Comparison of ENCODE assay signal across 13 mouse cellular contexts in the genomic region with DNA sequence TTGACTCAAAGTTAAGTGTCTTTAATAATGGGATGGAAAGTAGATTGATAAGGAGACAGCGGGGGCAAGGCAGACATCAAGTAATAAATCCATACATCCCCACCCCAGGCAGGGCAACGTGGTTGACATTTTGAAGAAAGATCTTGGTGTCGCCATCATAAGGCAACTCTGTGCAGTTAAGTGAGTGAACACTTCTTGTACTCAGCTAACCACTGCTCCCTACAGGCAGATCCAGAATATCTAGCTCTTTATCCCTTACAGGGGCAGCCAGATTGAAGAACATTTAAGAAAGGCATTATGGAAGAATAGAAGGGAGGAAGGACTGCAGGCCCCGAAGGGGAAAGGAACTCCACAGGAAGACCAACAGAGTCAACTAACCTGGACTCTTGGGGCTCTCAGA. TPM values are rescaled to one million over a fixed set of nuclear protein-coding genes. Genes with fewer than 3 reads are reported as not detected.
DNase-seq lines count a peak whose midpoint lies in the region; ATAC-seq and TF ChIP-seq lines count a peak whose summit lies in the region.
"Had no signal": no experiment of that assay in that cellular context is flagged by ENCODE, and none has a peak within 500 bp of the region (broad histone marks: within the 10 kb centered on the region; RNA-seq: fewer than 3 reads in every experiment).

No protein-coding gene starts in this region.

- no peaks in the 10 kb centered on the region for H3K27me3 ChIP-seq in intestine, postnatal 0 days (replicated peaks; ENCODE audit: control insufficient read depth, insufficient read depth, low read length)
- no peaks in the 10 kb centered on the region for H3K27me3 ChIP-seq in intestine, embryonic 15.5 days (replicated peaks)
- no peaks in the 10 kb centered on the region for H3K27me3 ChIP-seq in Patski
- no peaks in the 10 kb centered on the region for H3K27me3 ChIP-seq in heart, postnatal 0 days (ENCODE audit: control insufficient read depth, insufficient read depth, low read length)
- H3K27me3 ChIP-seq in lung, postnatal 0 days (replicated peaks; ENCODE audit: insufficient read depth, low read length), result no peaks in the 10 kb centered on the region
- no peaks in the 10 kb centered on the region for H3K27me3 ChIP-seq in forebrain, embryonic 16.5 days (replicated peaks; ENCODE audit: control insufficient read depth, insufficient read depth, low read length)
- no peaks in the 10 kb centered on the region for H3K27me3 ChIP-seq in midbrain, embryonic 15.5 days (replicated peaks)
- H3K27me3 ChIP-seq: hindbrain, embryonic 12.5 days; lung, embryonic 15.5 days had no signal

- no peak overlapping the region for H3K4me3 ChIP-seq in intestine, postnatal 0 days (ENCODE audit: low read depth, low read length)
- H3K4me3 ChIP-seq in intestine, embryonic 15.5 days (replicated peaks), result no peak overlapping the region
- no peak overlapping the region for H3K4me3 ChIP-seq in heart, postnatal 0 days (ENCODE audit: low read depth, low read length)
- H3K4me3 ChIP-seq in lung, postnatal 0 days (ENCODE audit: low read depth, low read length), result no peak overlapping the region
- no peak overlapping the region for H3K4me3 ChIP-seq in forebrain, embryonic 16.5 days (replicated peaks; ENCODE audit: low read length)
- no peak overlapping the region for H3K4me3 ChIP-seq in midbrain, embryonic 15.5 days
- H3K4me3 ChIP-seq: hindbrain, embryonic 12.5 days; lung, embryonic 15.5 days had no signal

- peak; percentile 71 for TF ChIP-seq CTCF in intestine, postnatal 0 days (IDR thresholded peaks at IDR 0.05; ENCODE audit: low read depth)
- TF ChIP-seq CTCF in Patski (IDR thresholded peaks at IDR 0.05), result peak; percentile 73
- TF ChIP-seq CTCF in heart, postnatal 0 days (IDR thresholded peaks at IDR 0.05; ENCODE audit: low read depth), result peak; percentile 58
- TF ChIP-seq CTCF in lung, postnatal 0 days (IDR thresholded peaks at IDR 0.05), result peak; percentile 68

- in situ Hi-C loops in Patski (cut with MboI; ENCODE audit: low pct_unique_long_range_greater_than_20kb), result loop anchor here (25.0 kb wide), 2 partner anchors 842 to 1417 kb away; no protein-coding TSS in a partner anchor

- no peak for ATAC-seq in intestine, postnatal 0 days
- ATAC-seq in intestine, embryonic 15.5 days, result no peak
- peak; percentile 42 for ATAC-seq in Patski
- 0 out of 2 replicates have a peak, but pooled peaks have one; percentile 37 for ATAC-seq in heart, postnatal 0 days (ENCODE audit: insufficient read depth, low read depth)
- peak; percentile 38; the same call in 1 of the 2 replicates for ATAC-seq in lung, postnatal 0 days
- ATAC-seq in forebrain, embryonic 16.5 days, result no peak
- no peak for ATAC-seq in midbrain, embryonic 15.5 days (replicated peaks)

- POLR2A ChIA-PET in Patski (lab: Charles Lee), result no interaction called here

- no peak for TF ChIP-seq EP300 in heart, postnatal 0 days (IDR thresholded peaks at IDR 0.05; ENCODE audit: low read depth)
- TF ChIP-seq EP300 in lung, postnatal 0 days (IDR thresholded peaks at IDR 0.05), result no peak

- H3K4me2 ChIP-seq in intestine, postnatal 0 days (replicated peaks; ENCODE audit: low read depth), result no peak overlapping the region
- no peak overlapping the region for H3K4me2 ChIP-seq in intestine, embryonic 15.5 days (replicated peaks)
- H3K4me2 ChIP-seq in heart, postnatal 0 days (ENCODE audit: low read depth, low read length), result no peak overlapping the region
- no peak overlapping the region for H3K4me2 ChIP-seq in lung, postnatal 0 days (replicated peaks; ENCODE audit: low read depth, low read length)
- H3K4me2 ChIP-seq in forebrain, embryonic 16.5 days (ENCODE audit: low read length), result no peak overlapping the region
- no peak overlapping the region for H3K4me2 ChIP-seq in midbrain, embryonic 15.5 days
- H3K4me2 ChIP-seq: hindbrain, embryonic 12.5 days; lung, embryonic 15.5 days had no signal

- CTCF ChIA-PET in Patski (lab: Charles Lee), result interaction anchor here (1.0 to 2.4 kb wide), 7 partner anchors 10 to 178 kb away, joined by 3 to 10 read pairs (median 3); no protein-coding TSS in a partner anchor

- H3K36me3 ChIP-seq in intestine, postnatal 0 days (ENCODE audit: control insufficient read depth, insufficient read depth), result no peaks in the 10 kb centered on the region
- no peaks in the 10 kb centered on the region for H3K36me3 ChIP-seq in intestine, embryonic 15.5 days
- no peaks in the 10 kb centered on the region for H3K36me3 ChIP-seq in heart, postnatal 0 days (replicated peaks; ENCODE audit: control insufficient read depth, insufficient read depth, low read length)
- no peaks in the 10 kb centered on the region for H3K36me3 ChIP-seq in lung, postnatal 0 days (ENCODE audit: insufficient read depth, low read length)
- H3K36me3 ChIP-seq in forebrain, embryonic 16.5 days (ENCODE audit: control insufficient read depth, insufficient read depth), result no peaks in the 10 kb centered on the region
- no peaks in the 10 kb centered on the region for H3K36me3 ChIP-seq in midbrain, embryonic 15.5 days (replicated peaks)
- H3K36me3 ChIP-seq: hindbrain, embryonic 12.5 days; lung, embryonic 15.5 days had no signal

- no peaks in the 10 kb centered on the region for H3K9me3 ChIP-seq in intestine, postnatal 0 days (ENCODE audit: control insufficient read depth)
- no peaks in the 10 kb centered on the region for H3K9me3 ChIP-seq in intestine, embryonic 15.5 days
- no peaks in the 10 kb centered on the region for H3K9me3 ChIP-seq in heart, postnatal 0 days (replicated peaks; ENCODE audit: control insufficient read depth, low read length)
- H3K9me3 ChIP-seq in lung, postnatal 0 days (ENCODE audit: low read length), result no peaks in the 10 kb centered on the region
- no peaks in the 10 kb centered on the region for H3K9me3 ChIP-seq in forebrain, embryonic 16.5 days (ENCODE audit: control insufficient read depth, low read length)
- H3K9me3 ChIP-seq in midbrain, embryonic 15.5 days, result no peaks in the 10 kb centered on the region
- H3K9me3 ChIP-seq: hindbrain, embryonic 12.5 days; lung, embryonic 15.5 days had no signal

- no peak overlapping the region for H3K27ac ChIP-seq in intestine, postnatal 0 days (ENCODE audit: low read depth, low read length)
- no peak overlapping the region for H3K27ac ChIP-seq in intestine, embryonic 15.5 days
- no peak overlapping the region for H3K27ac ChIP-seq in heart, postnatal 0 days (ENCODE audit: low read depth)
- H3K27ac ChIP-seq in lung, postnatal 0 days (ENCODE audit: low read length), result no peak overlapping the region
- H3K27ac ChIP-seq in forebrain, embryonic 16.5 days (ENCODE audit: low read length), result no peak overlapping the region
- no peak overlapping the region for H3K27ac ChIP-seq in midbrain, embryonic 15.5 days
- H3K27ac ChIP-seq: hindbrain, embryonic 12.5 days; lung, embryonic 15.5 days had no signal

- H3K4me1 ChIP-seq in intestine, postnatal 0 days (replicated peaks; ENCODE audit: control insufficient read depth, insufficient read depth, low read length), result no peaks in the 10 kb centered on the region
- H3K4me1 ChIP-seq in intestine, embryonic 15.5 days (replicated peaks), result no peaks in the 10 kb centered on the region
- peaks cover 26% of the 10 kb centered on the region for H3K4me1 ChIP-seq in heart, postnatal 0 days (ENCODE audit: control insufficient read depth, insufficient read depth)
- H3K4me1 ChIP-seq in lung, postnatal 0 days (ENCODE audit: insufficient read depth, low read depth, low read length), result no peaks in the 10 kb centered on the region
- no peaks in the 10 kb centered on the region for H3K4me1 ChIP-seq in forebrain, embryonic 16.5 days (replicated peaks; ENCODE audit: control insufficient read depth, insufficient read depth, low read length)
- no peaks in the 10 kb centered on the region for H3K4me1 ChIP-seq in midbrain, embryonic 15.5 days
- H3K4me1 ChIP-seq: hindbrain, embryonic 12.5 days had no signal

- no peak for DNase-seq in Patski (ENCODE audit: low read depth, low spot score)
- DNase-seq in heart, postnatal 0 days (ENCODE audit: low spot score), result peak; percentile 45
- DNase-seq in lung, postnatal 0 days (ENCODE audit: low spot score), result peak; percentile 35
- DNase-seq in thymus, postnatal 0 days (ENCODE audit: low spot score), result no peak
- DNase-seq: retina, postnatal 1 day had no signal

- 47% methylated on average over 4 of the region's 4 CpGs for WGBS in intestine, postnatal 0 days
- 66% methylated on average over 4 of the region's 4 CpGs for WGBS in intestine, embryonic 15.5 days
- WGBS in heart, postnatal 0 days, result 69% methylated on average over 4 of the region's 4 CpGs
- WGBS in lung, postnatal 0 days, result 40% methylated on average over 4 of the region's 4 CpGs
- 69% methylated on average over 4 of the region's 4 CpGs for whole genome bisulfite sequencing in forebrain, embryonic 16.5 days
- WGBS in midbrain, embryonic 15.5 days, result 69% methylated on average over 4 of the region's 4 CpGs

- no peak overlapping the region for H3K9ac ChIP-seq in intestine, postnatal 0 days (ENCODE audit: low read depth, low read length)
- H3K9ac ChIP-seq in intestine, embryonic 15.5 days, result no peak overlapping the region
- H3K9ac ChIP-seq in heart, postnatal 0 days (replicated peaks; ENCODE audit: low read depth, low read length), result no peak overlapping the region
- H3K9ac ChIP-seq in lung, postnatal 0 days (replicated peaks; ENCODE audit: low read depth), result no peak overlapping the region
- H3K9ac ChIP-seq in forebrain, embryonic 16.5 days (replicated peaks; ENCODE audit: low read depth, low read length), result no peak overlapping the region
- no peak overlapping the region for H3K9ac ChIP-seq in midbrain, embryonic 15.5 days
- H3K9ac ChIP-seq: hindbrain, embryonic 12.5 days; lung, embryonic 15.5 days had no signal

RNA-seq across cellular contexts. Expression of a gene that starts 4.4 kb away (rescaled TPM):
- 95.5 and 110 TPM in 2 replicates for polyA plus RNA-seq in intestine, postnatal 0 days (2015; fragmentation: Nextera tagmentation; extraction: Ambion mirVana)
- polyA plus RNA-seq in intestine, embryonic 15.5 days (2015; fragmentation: Nextera tagmentation; extraction: Ambion mirVana), result 44.0 and 44.9 TPM in 2 replicates
- polyA plus RNA-seq in Patski (2021), result 0.06 TPM
- total RNA-seq in heart, postnatal 0 days (2014; rRNA removed; ENCODE audit: low replicate concordance), result 0.92 TPM in 1 of 2 replicates, not detected in the other
- polyA plus RNA-seq in heart, postnatal 0 days (2015; fragmentation: Nextera tagmentation; extraction: Ambion mirVana), result 0.73 and 1.2 TPM in 2 replicates
- polyA plus RNA-seq in lung, postnatal 0 days (2015; fragmentation: Nextera tagmentation; extraction: Ambion mirVana), result 0.08 and 0.13 TPM in 2 replicates
- not detected in 2 replicates for polyA plus RNA-seq in thymus, postnatal 0 days (2015; fragmentation: Nextera tagmentation; extraction: Ambion mirVana)
- not detected in 2 replicates for polyA plus RNA-seq in forebrain, embryonic 16.5 days (2015; fragmentation: Nextera tagmentation; extraction: Ambion mirVana)
- polyA plus RNA-seq in midbrain, embryonic 15.5 days (2015; fragmentation: Nextera tagmentation; extraction: Ambion mirVana), result 0.10 and 0.11 TPM in 2 replicates
- total RNA-seq: layer of hippocampus, postnatal 25 days had no signal
- polyA plus RNA-seq: embryonic facial prominence, embryonic 11.5 days had no signal

Comparison
In these comparisons a context has a peak if more than half of its experiments do, and no peak if none do; other contexts are left out.
1. ATAC-seq: peak in Patski (single experiment), heart, postnatal 0 days (single experiment) and lung, postnatal 0 days (single experiment); none in intestine, postnatal 0 days (single experiment), intestine, embryonic 15.5 days (single experiment), forebrain, embryonic 16.5 days (single experiment) and midbrain, embryonic 15.5 days (single experiment).
2. DNase-seq: peak in heart, postnatal 0 days (single experiment) and lung, postnatal 0 days (single experiment); none in Patski (single experiment) and thymus, postnatal 0 days (single experiment).
3. RNA of a gene that starts 4.4 kb away (polyA plus RNA-seq): 95.5 to 110 TPM in intestine, postnatal 0 days and 44.0 to 44.9 TPM in intestine, embryonic 15.5 days; 0.73 to 1.2 TPM in heart, postnatal 0 days, 0.08 to 0.13 TPM in lung, postnatal 0 days, 0.10 to 0.11 TPM in midbrain, embryonic 15.5 days, 0.06 TPM in Patski (single experiment), not detected in thymus, postnatal 0 days and not detected in forebrain, embryonic 16.5 days; every median in the first group is over 10 times any median in the second.
4. Peak in every context shown above with its lines, with median percentiles within 50 percentile points of each other: CTCF ChIP-seq.